Mouse (Mus musculus) lung, adult 10 weeks (tissue): ENCODE results near the gene Zfp511. TPM values are rescaled to one million over a fixed set of nuclear protein-coding genes. Genes with fewer than 3 reads are reported as not detected.

Source experiments
- polyA plus RNA-seq: library from polyadenylated mRNA; stranded (reverse); fragments of 350-450 nt; fragmentation: Illumina TruSeq; extraction: RNeasy Lipid Tissue Mini Kit (QIAGEN cat#74804); gene quantifications from one replicate; pipeline ENCODE4 v1.2.3, GENCODE M21; 2014; ENCODE audit warnings: low read depth, low replicate concordance; ENCODE audit not compliant: insufficient read depth

Gene Zfp511
- 13.9 TPM for polyA plus RNA-seq

GRCm38 (mm10) chr7:140036281-140037170 lies at the start of gene Zfp511, which contains the start of gene Tubgcp2:
Gene Zfp511, plus strand, starts transcription at chr7:140036391.
Gene Tubgcp2, minus strand, starts transcription at chr7:140036669.

GRCm38 (mm10) chr7:139992406-139992805 lies 43.8 kb upstream of the Zfp511 start, which contains the start of gene Adam8:
Gene Adam8, minus strand, starts transcription at chr7:139992562.

GRCm38 (mm10) chr7:140048361-140049114 lies 12.3 kb downstream of the Zfp511 start, which contains the start of gene Msx3:
Gene Msx3, minus strand, starts transcription at chr7:140049089.

GRCm38 (mm10) chr7:140082242-140082678 lies 46.1 kb downstream of the Zfp511 start, which contains the start of gene Caly:
Gene Caly, minus strand, starts transcription at chr7:140082548.

Other genes with a start within 250 kb of the Zfp511 start
- gene Adgra1, start 202.2 kb upstream of the Zfp511 start, polyA plus RNA-seq: not detected
- 2.2 TPM for gene Kndc1, start 141.7 kb upstream of the Zfp511 start, polyA plus RNA-seq
- gene Utf1, start 92.6 kb upstream of the Zfp511 start, polyA plus RNA-seq: not detected
- gene 6430531B16Rik, start 57.6 kb upstream of the Zfp511 start, polyA plus RNA-seq: 4.6 TPM
- 6.5 TPM for gene Adam8, start 43.8 kb upstream of the Zfp511 start, polyA plus RNA-seq
- gene Tubgcp2, start 278 bp downstream of the Zfp511 start, polyA plus RNA-seq: 8.3 TPM
- gene Msx3, start 12.7 kb downstream of the Zfp511 start, polyA plus RNA-seq: not detected
- gene Caly, start 46.2 kb downstream of the Zfp511 start, polyA plus RNA-seq: not detected
- gene Prap1, start 57.0 kb downstream of the Zfp511 start, polyA plus RNA-seq: not detected
- gene Fuom, start 66.0 kb downstream of the Zfp511 start, polyA plus RNA-seq: 29.5 TPM
- 8.8 TPM for gene Paox, start 79.4 kb downstream of the Zfp511 start, polyA plus RNA-seq
- 97.0 TPM for gene Echs1, start 80.1 kb downstream of the Zfp511 start, polyA plus RNA-seq
- 12.7 TPM for gene Mtg1, start 101.2 kb downstream of the Zfp511 start, polyA plus RNA-seq
- not detected for gene Sprn, start 118.5 kb downstream of the Zfp511 start, polyA plus RNA-seq
- not detected for gene Olfr522, start 128.4 kb downstream of the Zfp511 start, polyA plus RNA-seq
- gene Olfr523, start 136.8 kb downstream of the Zfp511 start, polyA plus RNA-seq: not detected
- not detected for gene Olfr524, start 169.6 kb downstream of the Zfp511 start, polyA plus RNA-seq
- gene Cd163l1, start 181.9 kb downstream of the Zfp511 start, polyA plus RNA-seq: 0.48 TPM
- gene 5830411N06Rik, start 210.9 kb downstream of the Zfp511 start, polyA plus RNA-seq: 0.30 TPM